Mouse (Mus musculus) monocyte, adult 5-6 weeks (primary cell): ENCODE data around the gene Dzip1. TPM values are rescaled to one million over a fixed set of nuclear protein-coding genes. Genes with fewer than 3 reads are reported as not detected.

Experiments used
- ATAC-seq: fragments of 153-309, 156-312 bp; replicated peaks from 2 replicates; pipeline ENCODE4 v1.8.0; 2017; ENCODE audit warnings: mild to moderate bottlenecking; ENCODE audit not compliant: low TSS enrichment, insufficient number of reproducible peaks, severe bottlenecking, poor library complexity, low FRiP score
- total RNA-seq: library from RNA; stranded (forward); fragments of 200-1000, 200-491, 200-594 nt; gene quantifications from 3 replicates; pipeline ENCODE4 v1.2.3, GENCODE M21; 2017

Gene Dzip1
- total RNA-seq, 1 experiment from 2014 or later: 0.67 TPM

DNA sequence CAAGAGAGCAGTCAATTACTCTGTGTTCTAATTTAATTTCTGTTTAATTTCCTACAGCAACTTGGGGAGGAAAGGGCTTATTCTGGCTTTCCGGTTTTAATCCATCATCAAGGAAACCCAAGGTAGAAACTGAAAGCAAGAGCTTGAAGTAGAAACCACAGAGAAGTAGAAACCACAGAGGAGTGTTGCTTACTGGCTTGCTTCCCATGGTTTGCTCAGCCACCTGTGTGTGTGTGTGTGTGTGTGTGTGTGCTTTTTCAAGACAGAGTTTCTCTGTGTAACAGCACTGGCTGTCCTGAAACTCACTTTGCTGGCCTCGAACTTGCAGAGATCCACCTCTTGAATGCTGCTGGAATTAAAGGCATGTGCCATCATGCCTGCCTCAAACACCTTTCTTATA, 4.5 kb upstream of the Dzip1 start:
- no peak for ATAC-seq

DNA sequence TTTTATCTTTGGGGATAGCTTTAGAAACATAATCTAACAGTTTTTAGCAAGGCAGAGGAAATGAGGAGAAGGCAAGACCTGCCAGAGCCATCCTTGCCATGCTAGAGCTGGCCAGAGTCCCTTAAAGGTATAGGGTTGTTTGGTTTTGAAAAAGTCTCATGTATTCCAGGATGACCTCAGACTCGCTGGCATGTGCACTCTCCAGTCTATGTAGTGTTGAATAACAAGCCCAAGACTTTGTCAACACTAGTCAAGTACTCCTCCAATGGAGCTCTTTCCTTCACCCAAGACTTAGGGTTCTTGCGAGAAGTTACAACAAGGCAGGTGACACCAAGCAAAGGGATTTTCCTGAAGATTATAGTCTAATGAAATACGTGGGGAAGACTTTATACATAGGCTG, 3.3 kb upstream of the Dzip1 start:
- ATAC-seq: no peak

DNA sequence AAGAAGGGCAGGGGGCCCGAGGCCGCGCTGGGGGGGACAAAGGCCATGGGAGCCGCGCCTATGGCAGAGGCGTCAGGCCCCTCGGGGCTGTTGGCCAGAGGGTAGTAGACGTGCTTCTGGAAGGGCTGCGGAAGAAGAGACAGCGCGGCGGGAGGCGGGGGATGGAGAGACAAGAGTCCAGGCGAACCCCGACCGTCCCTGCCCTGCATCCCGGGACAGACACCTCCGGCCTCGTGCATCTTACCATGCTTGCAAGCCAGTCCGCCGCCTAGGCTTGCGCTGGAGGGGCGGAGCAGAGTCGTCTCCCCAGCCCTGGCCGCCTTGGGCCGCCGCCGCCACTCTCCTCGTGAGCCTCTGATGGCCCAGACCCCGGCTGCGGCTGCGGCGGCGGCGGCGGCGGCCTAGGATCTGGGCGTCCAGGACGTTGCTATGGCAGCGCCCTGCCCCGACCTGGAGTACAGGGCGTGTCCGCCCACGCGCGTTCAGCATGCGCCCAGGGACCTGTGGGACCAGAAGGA, 2.5 kb downstream of the Dzip1 start:
- no peak for ATAC-seq

DNA sequence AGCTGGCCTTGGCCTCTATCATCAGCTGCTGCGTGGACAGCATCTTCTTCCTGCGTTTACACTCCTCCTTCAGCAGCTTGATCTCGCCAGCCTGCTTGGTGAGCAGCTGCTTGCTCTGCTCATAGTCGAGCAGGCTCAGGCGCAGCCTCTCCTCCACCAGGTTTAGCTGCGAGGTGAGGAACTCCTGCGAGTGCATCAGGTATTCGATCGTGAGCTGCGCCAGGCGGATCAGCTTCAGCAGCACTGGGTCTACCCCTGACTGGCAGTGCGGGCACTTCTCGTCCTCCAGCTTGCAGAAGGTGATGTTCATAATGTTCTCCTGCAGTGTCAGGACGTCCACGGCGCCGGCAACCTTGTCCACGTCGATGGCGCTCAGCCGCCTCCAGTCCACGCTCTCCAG, 3.0 kb downstream of the Dzip1 start:
- no peak for ATAC-seq

DNA sequence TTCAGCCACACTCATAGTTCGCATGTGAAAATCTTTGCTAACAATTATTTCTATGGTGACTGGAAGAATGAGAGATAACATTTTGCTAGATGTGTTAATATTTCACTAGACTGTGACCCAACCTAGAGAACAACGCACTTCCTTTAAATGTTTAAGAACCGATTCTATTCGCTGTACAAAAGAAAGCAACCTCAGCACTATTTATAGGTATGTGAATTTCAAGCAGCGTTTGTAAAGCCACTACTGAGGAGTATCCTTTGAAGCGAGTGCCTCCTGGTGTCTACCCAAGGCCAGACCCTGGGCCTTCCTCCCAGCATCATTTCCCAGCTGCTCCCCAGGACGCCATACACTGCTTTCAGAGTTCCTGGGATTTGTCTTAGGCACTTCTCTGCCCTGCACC, 4.6 kb downstream of the Dzip1 start:
- ATAC-seq: no peak

DNA sequence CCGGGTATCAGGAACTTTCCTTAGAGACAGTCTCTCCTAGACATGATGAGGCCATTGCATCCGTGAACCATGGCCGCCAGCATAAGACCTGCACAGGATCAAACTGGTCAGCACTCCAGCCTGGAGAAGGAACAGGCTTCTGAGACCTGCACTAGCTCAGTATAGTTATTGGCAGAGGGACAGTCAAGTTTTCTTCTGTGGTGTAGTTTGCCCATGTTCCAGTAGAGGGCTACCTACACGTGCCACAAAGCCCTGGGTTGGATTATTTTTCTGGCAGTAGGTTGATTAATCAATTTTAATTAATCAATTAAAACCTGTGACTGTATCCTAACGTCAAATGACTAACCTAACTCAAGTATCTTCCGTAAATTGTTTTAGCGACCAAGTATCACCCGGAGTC, 6.2 kb downstream of the Dzip1 start:
- no peak; the same call in 1 of the 2 replicates for ATAC-seq

DNA sequence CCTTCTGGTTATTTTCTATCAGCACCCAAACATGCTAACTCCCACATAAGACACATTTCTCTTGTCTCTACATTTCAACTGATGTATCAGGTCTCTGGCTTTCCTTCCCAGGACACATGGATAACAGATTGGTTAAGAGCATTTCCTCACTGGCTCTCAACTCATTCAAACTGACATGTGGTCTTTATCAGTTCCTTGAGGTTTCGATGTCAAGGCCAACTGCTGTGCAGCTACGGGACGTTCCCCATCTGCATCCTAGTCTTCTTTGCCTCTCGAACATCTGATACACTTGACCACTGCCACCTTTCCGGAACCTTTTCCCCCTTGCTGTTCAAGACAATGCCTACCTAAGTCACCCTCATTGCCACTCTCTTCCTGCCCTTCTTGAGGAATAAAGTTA, 11.6 kb downstream of the Dzip1 start:
- no peak for ATAC-seq

DNA sequence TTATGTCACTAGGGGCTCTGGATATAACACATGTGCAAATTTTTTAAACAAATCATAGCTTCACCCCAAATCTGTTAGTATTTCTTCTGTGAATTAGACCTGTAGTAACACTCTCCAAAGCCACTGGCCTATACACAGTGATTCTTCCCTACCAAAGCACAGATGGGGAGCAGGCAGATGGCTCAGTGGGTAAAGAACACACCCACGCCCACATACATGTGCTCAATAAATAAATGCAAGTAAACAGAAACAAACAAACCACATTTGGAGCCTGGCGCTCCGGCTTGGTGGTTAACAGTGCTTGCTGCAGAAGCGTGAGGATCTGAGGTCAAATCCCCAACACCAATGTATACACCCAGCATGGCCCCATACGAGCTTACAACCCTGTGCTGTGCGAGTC, 13.7 kb downstream of the Dzip1 start:
- ATAC-seq: no peak

DNA sequence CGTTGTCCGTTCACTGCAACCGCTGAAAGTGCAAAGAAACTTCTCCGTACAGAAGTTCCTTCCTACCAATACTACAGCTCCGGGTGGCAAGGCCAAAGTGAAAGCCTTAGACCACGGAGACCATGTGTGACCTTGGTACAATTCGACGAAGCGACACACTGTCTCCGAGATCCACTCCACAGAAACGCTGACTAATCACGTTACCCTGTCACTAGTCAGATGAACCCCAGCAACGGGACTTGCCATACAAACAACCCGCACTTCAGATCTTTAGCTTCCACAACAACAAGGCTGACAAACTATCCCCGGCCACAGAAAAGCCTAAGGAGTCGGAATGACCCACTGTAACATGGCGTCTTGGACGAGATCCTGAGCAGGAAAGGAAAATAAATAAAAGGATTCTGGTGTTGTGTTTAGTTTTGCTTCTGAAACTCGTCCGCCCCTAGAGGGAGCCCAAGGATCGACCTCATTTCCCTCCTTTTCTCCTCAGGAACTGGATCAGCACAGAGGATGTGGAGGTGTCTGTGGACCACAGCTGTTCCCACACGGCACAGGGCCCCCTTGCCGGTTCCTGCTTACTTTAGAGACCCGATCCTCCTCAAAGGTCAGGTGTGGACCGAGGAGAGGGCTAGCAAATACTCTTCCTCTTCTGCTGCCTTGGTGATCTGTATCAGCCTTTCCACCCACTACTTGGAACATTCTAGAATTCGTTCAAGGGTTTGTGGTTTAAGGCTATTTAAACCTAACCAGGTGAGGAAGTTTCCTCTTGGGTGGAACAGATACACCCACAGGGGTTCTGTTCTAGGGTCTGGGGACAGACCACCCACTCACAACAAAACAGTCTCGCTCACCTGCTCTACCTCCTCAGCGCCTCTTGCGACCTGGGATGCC, 14.7 kb downstream of the Dzip1 start:
- ATAC-seq: 0 out of 2 replicates have a peak, but pooled peaks have one; percentile 29

DNA sequence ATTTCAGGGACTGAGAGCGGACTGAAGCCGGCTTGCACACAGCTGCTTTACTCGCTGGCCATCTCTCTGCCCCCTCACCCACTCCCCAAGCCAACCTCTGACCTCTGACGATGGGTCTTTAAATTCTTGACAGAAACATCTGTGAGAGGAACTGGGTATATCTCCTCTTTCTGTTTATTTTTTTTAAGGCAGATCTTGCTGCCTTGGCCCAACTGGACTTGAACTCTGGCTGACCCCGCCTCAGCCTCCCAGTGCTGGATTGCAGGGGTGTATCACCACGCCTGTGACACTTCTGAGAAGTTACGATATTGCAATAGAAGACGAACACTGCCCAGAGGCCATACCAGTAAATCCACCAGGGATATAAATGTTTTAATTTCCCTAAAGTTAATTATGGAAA, 15.4 kb downstream of the Dzip1 start:
- no peak for ATAC-seq

DNA sequence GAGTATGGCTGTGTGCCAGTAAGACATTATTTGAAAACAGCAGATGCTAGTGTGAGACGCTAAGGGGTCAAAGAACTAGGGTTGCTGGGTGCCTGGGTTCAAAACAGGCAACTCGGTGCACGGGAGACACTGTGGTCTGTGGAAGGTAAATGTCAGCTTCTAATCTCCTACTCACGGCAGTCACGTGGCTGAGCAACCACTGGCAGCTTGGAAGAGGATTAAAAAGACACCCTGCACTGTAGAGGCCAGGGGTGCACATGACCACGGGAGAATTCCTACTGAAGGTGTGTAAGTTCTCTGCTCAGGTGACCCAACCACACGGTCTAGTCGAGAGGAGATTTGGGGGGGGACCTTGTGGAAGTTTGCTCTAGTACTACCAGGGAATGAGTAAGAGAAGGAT, 17.7 kb downstream of the Dzip1 start:
- ATAC-seq: no peak

DNA sequence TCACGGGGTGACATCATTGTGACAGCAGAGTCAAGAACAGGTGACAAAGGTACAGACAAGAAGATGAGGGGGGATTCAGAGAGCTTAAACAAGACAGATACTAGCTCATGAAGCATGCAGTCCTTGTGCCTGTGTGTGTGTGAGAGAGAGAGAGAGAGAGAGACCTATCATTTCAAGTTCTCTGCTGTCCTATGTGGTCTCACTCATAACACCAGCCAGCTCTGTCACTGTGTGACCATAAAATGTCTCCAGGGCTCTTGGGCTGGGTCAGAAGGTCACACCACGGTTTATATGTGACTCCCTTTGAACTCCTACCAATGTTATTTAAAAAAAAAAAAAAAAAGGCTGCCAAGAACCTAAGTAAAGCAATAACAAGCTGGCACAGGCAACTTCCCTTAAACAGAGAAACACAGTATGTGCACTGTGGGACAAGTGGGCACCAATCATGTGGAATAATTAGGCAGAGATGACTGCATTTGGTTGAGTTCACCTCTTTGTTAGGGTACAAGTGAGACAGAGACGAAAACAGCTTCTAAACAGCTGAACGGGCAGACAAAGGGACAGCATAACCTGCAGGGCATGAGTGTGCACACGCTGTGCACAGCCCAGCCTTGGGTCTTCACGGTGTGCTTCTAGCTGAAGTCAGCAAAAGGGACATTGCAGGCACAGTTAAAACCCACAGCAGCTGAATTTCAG, 21.2 kb downstream of the Dzip1 start:
- no peak for ATAC-seq

DNA sequence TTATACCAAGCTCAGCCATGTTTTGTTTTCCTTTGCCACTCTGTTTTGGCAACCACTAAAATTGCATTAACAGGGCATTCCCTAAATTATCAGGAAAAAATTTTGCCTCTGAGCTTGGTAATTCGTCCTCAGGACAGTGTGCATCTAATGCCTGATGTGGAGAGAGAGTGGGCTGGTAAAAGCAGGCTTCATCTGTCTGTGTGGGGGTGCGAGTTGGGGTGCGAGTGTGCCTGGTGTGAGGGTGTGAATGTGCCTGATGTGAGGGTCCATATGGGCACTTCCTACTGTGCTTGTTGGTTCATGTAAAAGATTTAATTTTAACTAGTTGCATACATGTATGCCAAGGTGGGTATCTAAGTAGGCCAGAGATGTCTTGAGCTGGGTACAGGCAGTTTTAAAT, 21.9 kb downstream of the Dzip1 start:
- no peak for ATAC-seq

DNA sequence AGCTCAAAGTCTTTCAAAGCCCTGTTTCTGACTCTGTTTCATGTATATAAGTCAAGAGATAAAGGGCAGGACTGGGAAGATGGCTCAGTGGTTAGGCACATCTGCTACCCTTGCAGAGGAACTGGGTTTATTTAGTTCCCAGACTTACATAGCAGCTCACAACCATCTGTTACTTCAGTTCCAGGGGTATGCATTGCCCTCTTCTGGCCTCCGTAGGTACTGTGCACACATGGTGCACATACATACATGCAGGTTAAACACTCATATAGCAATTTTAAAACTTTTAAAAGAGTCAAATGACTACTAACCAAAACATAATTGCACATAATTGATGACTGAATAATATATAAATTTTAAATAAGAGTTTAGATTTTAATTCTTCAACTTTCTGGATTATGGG, 24.3 kb downstream of the Dzip1 start:
- ATAC-seq: no peak

DNA sequence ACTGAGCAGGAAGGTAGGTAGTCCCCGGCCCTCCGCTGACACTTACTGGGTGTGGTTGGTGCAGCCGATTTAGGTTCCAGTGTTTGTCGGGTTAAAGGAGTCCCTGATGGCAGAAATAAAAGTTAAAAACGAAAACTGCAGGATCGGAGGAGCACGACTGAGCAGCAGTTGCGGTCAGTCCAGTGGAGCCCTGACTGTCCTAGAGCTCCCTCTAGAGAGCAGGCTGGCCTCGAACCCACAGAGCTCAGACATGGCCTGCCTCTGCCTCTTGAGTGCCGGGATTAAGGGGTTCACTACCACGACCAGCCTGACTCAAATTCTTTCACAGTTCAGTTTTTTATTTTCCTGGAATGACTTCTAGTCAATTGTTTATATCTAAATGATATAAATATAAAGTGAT, 25.3 kb downstream of the Dzip1 start:
- no peak for ATAC-seq

DNA sequence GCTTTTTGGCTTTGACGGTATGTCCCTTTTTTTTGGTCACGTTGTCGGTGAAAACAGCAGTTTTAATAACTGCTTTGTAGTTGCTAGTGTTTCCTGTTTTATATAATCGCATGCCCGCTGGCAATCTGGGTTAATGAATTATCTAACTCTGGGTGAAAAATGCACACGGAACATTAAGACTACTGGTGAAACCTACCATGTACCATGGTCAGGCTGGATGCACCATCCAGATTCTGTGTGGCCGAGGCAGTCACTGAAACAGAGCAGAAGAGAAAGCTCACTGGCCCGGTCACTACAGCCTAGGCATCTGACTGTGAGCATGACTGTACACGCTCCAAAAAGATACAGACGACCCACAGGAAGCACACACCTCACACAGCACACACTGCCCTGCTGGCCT, 29.6 kb downstream of the Dzip1 start:
- no peak for ATAC-seq

DNA sequence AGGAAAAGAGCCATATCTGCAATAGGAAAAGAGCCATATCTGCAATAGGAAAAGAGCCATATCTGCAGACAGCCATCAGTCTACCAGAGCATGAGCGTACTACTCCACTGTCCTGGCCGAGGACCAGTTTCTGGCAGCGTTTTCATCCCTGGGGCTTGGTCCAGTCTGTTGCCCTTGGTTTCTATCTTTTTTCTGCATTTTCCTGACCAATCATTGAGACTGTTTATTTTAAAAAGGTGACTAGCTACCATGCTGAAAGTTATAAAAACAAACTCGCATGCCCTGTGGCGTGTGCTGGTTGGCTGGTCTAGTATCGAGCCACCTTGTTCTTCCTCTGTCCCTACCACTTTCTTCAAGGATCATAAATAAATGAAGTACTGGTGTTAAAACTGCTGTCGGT, 30.0 kb downstream of the Dzip1 start:
- ATAC-seq: no peak

DNA sequence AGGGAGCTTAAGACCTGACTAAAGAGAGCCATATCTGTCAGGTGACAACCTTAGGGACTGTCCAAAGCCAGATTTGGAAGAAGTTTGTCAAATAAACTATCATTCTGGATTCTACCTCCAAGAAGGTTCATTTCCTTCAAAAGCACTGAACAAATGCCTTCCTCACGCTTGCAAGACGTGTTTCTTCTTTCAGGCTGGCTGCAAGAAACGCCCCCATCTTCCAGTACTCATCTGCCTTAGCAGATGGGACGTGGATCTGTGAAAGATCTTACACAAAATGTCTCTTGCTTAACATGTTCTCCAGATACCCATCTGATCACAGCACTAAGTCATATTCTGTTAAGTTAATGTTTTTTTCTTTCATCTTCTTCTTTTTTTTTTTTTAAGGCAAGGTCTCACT, 35.2 kb downstream of the Dzip1 start:
- no peak for ATAC-seq

DNA sequence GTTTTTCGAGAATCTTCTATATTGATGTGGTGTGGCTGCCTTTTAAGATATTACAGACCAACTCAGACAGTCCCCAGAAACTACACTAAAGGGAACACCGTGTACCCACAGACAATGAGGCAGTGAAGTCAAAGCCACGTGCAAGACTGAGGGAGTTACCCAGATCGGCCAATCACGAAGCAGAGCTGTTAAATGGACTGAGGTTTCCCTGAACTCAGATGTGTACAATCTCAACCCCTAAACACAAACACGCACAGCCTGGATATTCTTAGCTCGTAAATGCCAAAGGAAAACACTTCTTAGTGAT, 41.1 kb downstream of the Dzip1 start:
- no peak for ATAC-seq
